Mouse (Mus musculus) kidney, adult 2 months (tissue): ENCODE measurements around the gene Plcxd2. TPM values are rescaled to one million over a fixed set of nuclear protein-coding genes. Genes with fewer than 3 reads are reported as not detected.
A peak's percentile ranks its signal among the peaks of the same experiment; 100 is the strongest.

Experiments
- DNase-seq: peaks from one replicate; pipeline ENCODE4 v3.0.0; 2021
- H3K27ac ChIP-seq: fragments of 200-500 bp; 2 replicates; pipeline ENCODE4 v1.5.1; 2012; ENCODE audit warnings: low read depth, low read length, control low read depth, inconsistent platforms; ENCODE audit not compliant: insufficient read depth
- H3K27me3 ChIP-seq: fragments of 200-500 bp; replicated peaks from 2 replicates; pipeline ENCODE4 v1.6.1; 2012; ENCODE audit warnings: mild to moderate bottlenecking, moderate library complexity, low read length, inconsistent platforms; ENCODE audit not compliant: control insufficient read depth, insufficient read depth
- H3K36me3 ChIP-seq: fragments of 200-500 bp; 2 replicates; pipeline ENCODE4 v1.6.1; 2012; ENCODE audit warnings: mild to moderate bottlenecking, moderate library complexity, low read length, inconsistent platforms; ENCODE audit not compliant: control insufficient read depth, insufficient read depth
- H3K4me1 ChIP-seq: fragments of 200-500 bp; 2 replicates; pipeline ENCODE4 v1.6.1; 2011; ENCODE audit warnings: low read length; ENCODE audit not compliant: control insufficient read depth, insufficient read depth
- H3K4me3 ChIP-seq: fragments of 200-500 bp; 2 replicates; pipeline ENCODE4 v1.5.1; 2011; ENCODE audit warnings: mild to moderate bottlenecking, low read depth, low read length, control low read depth; ENCODE audit not compliant: insufficient read depth
- CTCF ChIP-seq: fragments of 200-500 bp; conservative IDR thresholded peaks from 2 replicates; pipeline ENCODE4 v1.5.1; 2011; ENCODE audit warnings: low read depth, mild to moderate bottlenecking, control low read depth, low read length, moderate library complexity, mixed read lengths; ENCODE audit not compliant: insufficient read depth, insufficient read length
- POLR2A ChIP-seq: fragments of 200-500 bp; IDR thresholded peaks from one replicate; pipeline ENCODE4 v1.6.1; 2011; ENCODE audit warnings: low read depth, low read length, control low read depth
- WGBS: fragments of 180-500 bp; shearing (Covaris S2); methylation state at CpG from one replicate; pipeline ENCODE4 v1.1.7; 2018; 5-methylcytosine and 5-hydroxymethylcytosine counted together
- polyA plus RNA-seq: library from polyadenylated mRNA; depleted of rRNA; stranded (reverse); fragments of >200 nt; gene quantifications from 2 replicates; pipeline ENCODE4 v1.2.3, GENCODE M21; 2012; rRNA removed

The Plcxd2 gene
- polyA plus RNA-seq, 1 experiment = 1.4 TPM

- H3K4me3 ChIP-seq = no peak overlapping the region
- peak; percentile 82 for DNase-seq
- H3K36me3 ChIP-seq = no peaks in the 10 kb centered on the region
- H3K27ac ChIP-seq = peak overlapping the region; percentile 66; the same call in 1 of the 2 replicates
- 58% methylated on average over 5 of the region's 5 CpGs for WGBS
- H3K4me1 ChIP-seq = peaks cover 23% of the 10 kb centered on the region
- no peak for TF ChIP-seq POLR2A
- H3K27me3 ChIP-seq = no peaks in the 10 kb centered on the region
Measured at GRCm38 (mm10) chr16:45926875-45927274, 83.1 kb downstream of the Plcxd2 start.

DNA sequence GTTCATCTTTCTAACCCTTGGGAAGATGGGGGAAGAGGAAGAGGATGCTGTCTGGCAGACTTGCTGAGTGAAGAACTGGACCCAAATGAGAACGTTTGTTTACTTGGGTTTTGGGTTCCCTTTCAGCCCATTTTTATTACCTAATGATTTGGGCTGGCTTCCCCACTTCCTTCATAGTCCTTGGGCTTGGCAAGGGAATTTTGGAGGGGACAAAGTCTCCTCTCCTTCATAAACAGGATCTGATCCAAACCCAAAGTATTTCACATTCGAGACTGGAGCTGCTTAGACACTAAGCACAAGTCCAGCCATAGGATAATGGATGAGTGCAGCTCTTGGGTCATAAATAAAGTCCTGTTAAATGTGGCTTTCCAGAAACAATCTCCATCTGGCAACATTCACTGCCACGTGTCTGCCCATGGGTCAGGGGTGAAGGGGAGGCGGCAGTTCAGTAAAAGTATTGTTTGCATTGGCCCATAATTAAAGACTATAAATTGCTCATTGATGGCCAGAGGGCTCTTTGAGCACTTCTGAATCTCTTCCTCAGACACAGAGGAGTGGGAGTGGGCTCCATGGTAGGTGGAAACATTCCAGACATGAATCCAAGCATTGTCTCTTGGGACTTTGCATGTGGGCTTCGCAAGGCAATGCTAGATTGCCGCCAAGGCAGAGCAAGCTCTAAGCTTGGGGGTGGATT, 86.1 kb downstream of the Plcxd2 start:
- DNase-seq = peak; percentile 37
- no peaks in the 10 kb centered on the region for H3K27me3 ChIP-seq
- H3K4me1 ChIP-seq = peaks cover 23% of the 10 kb centered on the region
- no peak overlapping the region for H3K27ac ChIP-seq
- TF ChIP-seq POLR2A (no peak), CTCF (no peak)
- no peaks in the 10 kb centered on the region for H3K36me3 ChIP-seq
- WGBS = 56% methylated on average over 6 of the region's 6 CpGs
- H3K4me3 ChIP-seq = no peak overlapping the region

- TF ChIP-seq POLR2A (no peak), CTCF (no peak)
- peak; percentile 66 for DNase-seq
- no peaks in the 10 kb centered on the region for H3K27me3 ChIP-seq
- no peak overlapping the region for H3K27ac ChIP-seq
- WGBS = 40% methylated on average over 8 of the region's 8 CpGs
- no peaks in the 10 kb centered on the region for H3K36me3 ChIP-seq
- no peak overlapping the region for H3K4me3 ChIP-seq
- H3K4me1 ChIP-seq = peaks cover 23% of the 10 kb centered on the region
Measured at GRCm38 (mm10) chr16:45922546-45923229, 87.3 kb downstream of the Plcxd2 start.

DNA sequence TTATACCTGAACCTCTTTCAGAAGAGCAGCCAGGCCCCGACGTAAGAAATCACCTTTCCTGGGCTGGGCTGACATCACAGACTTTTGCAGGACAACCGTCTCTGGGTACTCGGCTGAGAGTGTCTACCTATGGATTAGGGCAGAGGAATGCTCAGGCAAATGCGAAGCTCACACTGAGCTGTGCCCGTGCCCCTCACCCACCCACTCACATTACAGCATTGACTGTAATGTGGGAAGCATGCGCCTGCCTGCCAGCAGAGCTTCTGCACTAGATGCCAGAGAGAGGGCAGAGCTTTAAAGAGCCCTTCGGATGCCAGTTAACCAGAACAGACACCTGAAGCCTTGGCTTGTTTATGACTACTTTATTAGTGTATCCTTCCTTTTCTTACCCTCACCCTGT, 90.4 kb downstream of the Plcxd2 start:
- Histone ChIP-seq H3K4me3 (no peak overlapping the region), H3K27ac (no peak overlapping the region), H3K36me3 (no peaks in the 10 kb centered on the region), H3K4me1 (peaks cover 17% of the 10 kb centered on the region), H3K27me3 (no peaks in the 10 kb centered on the region)
- WGBS = 65% methylated on average over 8 of the region's 8 CpGs
- TF ChIP-seq CTCF (no peak), POLR2A (no peak)
- DNase-seq = no peak

Other genes starting within 250 kb of the Plcxd2 start
- gene Phldb2, start 56.6 kb downstream of the Plcxd2 start, polyA plus RNA-seq = 55.4 and 73.5 TPM in 2 replicates
- 0.07 and 0.86 TPM in 2 replicates for gene Cd96, start 110.0 kb upstream of the Plcxd2 start, polyA plus RNA-seq
- 59.0 and 98.3 TPM in 2 replicates for gene Gm4737, start 144.9 kb upstream of the Plcxd2 start, polyA plus RNA-seq